Mouse (Mus musculus): ENCODE data around the gene Oas3.
"Not testable (repeated sequence)": the region's sequence is repeated elsewhere in the genome, so short reads cannot be mapped to it uniquely, and the experiment has no call there.

Oas3 gene

GRCm38 (mm10) chr5:120777478-120777877, at the start of gene Oas3:
Gene Oas3, minus strand, starts transcription at chr5:120777661.
- no peak for DNase-seq (ENCODE audit: low spot score)

DNA sequence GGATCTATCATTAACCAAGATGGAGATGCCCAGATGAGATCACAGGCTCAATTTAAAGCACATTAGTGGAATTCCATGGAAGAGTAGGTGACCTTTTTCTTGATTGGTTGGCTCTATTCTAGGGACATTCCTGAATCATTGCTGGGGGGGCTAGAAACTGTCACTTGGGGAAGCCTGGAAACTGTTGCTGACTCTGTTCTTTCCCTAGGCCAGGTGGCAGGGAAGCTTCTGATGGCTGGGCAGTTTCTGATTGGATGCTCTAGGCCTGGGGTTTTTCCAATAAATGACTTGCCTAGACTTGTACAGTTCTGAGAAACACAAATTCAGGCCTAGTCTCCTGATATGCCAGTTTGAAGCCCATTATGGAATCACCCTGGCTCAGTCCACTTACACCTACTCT, 41.5 kb upstream of the Oas3 start:
- no peak for DNase-seq (ENCODE audit: low spot score)

- peak; percentile 44 for DNase-seq (ENCODE audit: low spot score)
These were observed 38.5 kb upstream of the Oas3 start for GRCm38 (mm10) chr5:120815949-120816348.

DNA sequence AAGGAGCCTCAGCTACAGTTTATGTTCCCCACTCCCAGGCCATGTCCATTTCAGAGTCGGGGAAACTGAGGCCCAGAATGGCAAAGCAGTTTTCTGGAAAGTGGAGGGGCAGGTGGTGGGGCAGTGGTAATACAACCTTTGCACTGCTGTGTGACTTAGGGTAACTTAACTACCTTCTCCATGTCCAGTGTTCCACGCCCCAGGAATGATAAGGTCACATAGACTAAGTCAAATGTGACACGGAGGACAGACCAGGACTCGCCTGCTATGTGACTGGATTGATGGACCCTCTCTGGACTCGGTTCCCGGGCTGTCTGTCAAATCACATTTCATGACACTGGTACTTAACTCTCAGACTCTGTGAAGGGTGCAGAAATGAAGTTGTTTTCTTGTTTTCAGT, 35.6 kb upstream of the Oas3 start:
- no peak for DNase-seq (ENCODE audit: low spot score)

- DNase-seq (ENCODE audit: low spot score), result peak; percentile 92
These were observed 34.7 kb upstream of the Oas3 start, which contains the start of gene Oas1c for GRCm38 (mm10) chr5:120811951-120812819. Gene Oas1c, minus strand, starts transcription at chr5:120812514.

GRCm38 (mm10) chr5:120809171-120809570, 31.7 kb upstream of the Oas3 start:
- DNase-seq (ENCODE audit: low spot score), result no peak

DNA sequence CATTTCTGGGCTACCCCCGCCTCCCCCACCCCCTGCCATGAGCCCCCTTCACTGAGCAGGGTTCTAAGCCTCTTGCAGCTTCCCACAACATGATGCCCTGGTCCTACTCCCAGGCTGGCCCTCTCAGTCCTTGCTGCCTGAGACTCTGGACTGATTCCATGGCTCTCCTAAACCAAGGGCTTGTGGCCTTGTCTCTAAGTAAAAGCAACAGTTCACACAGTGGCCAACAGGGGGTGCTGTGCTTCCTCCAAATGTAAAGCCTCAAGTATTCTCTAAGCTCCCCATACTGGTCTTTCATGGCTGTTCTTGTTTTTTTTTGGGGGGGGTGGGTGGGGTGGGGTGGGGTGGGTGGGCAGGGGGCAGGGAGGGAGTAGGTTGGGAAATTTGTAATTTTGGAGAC, 29.0 kb upstream of the Oas3 start:
- DNase-seq (ENCODE audit: low spot score), result peak; percentile 82

GRCm38 (mm10) chr5:120803596-120803995, 26.1 kb upstream of the Oas3 start:
- DNase-seq (ENCODE audit: low spot score), result no peak

DNA sequence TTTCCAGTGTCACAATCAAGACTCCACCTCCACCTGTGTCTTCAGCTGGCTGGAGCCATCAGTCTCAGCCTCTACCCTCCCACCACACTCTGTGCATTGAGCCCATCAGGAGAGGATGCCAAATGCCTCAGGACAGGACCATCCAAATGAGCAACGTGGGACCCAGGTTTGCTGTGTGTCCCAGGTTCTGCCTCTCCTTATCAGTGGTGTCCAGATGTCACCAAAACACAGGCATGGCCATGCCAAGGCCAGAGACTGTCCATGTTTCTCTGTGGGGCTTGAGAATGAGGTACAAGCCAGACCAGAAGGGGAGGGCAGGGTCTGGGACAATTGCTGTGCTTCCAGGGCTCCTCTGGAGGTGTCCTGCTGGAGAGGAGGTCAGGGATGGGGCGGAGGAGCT, 21.5 kb upstream of the Oas3 start:
- DNase-seq (ENCODE audit: low spot score), result not testable (repeated sequence)

- DNase-seq (ENCODE audit: low spot score), result not testable (repeated sequence)
These were observed 20.7 kb upstream of the Oas3 start for GRCm38 (mm10) chr5:120798147-120798546.

- DNase-seq (ENCODE audit: low spot score), result not testable (repeated sequence)
These were observed 18.1 kb upstream of the Oas3 start, which contains the start of gene Oas1e for GRCm38 (mm10) chr5:120795480-120796034. Gene Oas1e, minus strand, starts transcription at chr5:120795530.

- peak; percentile 62 for DNase-seq (ENCODE audit: low spot score)
These were observed 15.6 kb upstream of the Oas3 start for GRCm38 (mm10) chr5:120793043-120793442.

GRCm38 (mm10) chr5:120787042-120787441, 9.6 kb upstream of the Oas3 start:
- no peak for DNase-seq (ENCODE audit: low spot score)

DNA sequence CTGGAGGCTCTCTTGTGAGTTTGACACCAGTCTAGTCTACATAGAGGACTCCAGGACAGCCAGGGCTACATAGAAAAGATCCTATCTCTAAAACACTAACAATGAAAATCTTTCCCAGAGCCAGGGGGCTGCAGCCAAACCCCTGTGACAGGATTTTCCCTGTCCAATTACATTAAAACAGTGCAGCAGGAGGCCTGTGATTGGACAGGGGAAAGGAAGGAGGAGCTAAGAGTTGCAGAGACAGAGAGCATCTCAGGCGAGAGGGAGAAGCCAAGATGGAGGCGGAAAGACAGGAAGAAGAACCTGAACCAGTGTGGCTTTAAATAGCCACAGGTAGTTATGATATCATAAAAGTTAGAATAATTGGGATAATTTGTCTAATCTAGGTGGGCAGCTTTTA, 5.0 kb upstream of the Oas3 start:
- no peak for DNase-seq (ENCODE audit: low spot score)

DNA sequence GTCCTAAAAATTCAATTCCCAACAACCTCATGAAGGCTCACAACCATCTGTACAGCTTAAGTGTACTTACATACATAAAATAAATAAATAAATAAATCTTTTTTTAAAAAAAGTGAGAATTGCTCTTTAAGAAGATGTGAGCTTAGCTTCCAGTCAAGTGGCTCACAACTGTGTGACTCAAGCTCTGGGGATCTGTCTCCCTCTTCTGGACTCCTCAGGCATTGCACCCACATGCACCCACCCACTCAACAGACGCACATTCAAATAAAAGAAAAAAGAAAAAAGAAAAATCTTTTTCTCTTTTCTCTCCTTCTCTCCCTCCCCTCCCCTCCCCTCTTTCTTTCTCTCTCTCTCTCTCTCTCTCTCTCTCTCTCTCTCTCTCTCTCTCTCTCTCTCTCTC, 4.2 kb upstream of the Oas3 start:
- DNase-seq (ENCODE audit: low spot score), result peak; percentile 5

GRCm38 (mm10) chr5:120779922-120780321, 2.5 kb upstream of the Oas3 start:
- no peak for DNase-seq (ENCODE audit: low spot score)

GRCm38 (mm10) chr5:120778941-120779340, 1.5 kb upstream of the Oas3 start:
- no peak for DNase-seq (ENCODE audit: low spot score)

- DNase-seq (ENCODE audit: low spot score), result no peak
These were observed 660 bp downstream of the Oas3 start for GRCm38 (mm10) chr5:120776801-120777200.

GRCm38 (mm10) chr5:120775287-120775985, 2.0 kb downstream of the Oas3 start:
- no peak for DNase-seq (ENCODE audit: low spot score)

- DNase-seq (ENCODE audit: low spot score), result no peak
These were observed 8.1 kb downstream of the Oas3 start for GRCm38 (mm10) chr5:120769396-120769795.

GRCm38 (mm10) chr5:120765010-120765409, 12.5 kb downstream of the Oas3 start:
- DNase-seq (ENCODE audit: low spot score), result no peak

DNA sequence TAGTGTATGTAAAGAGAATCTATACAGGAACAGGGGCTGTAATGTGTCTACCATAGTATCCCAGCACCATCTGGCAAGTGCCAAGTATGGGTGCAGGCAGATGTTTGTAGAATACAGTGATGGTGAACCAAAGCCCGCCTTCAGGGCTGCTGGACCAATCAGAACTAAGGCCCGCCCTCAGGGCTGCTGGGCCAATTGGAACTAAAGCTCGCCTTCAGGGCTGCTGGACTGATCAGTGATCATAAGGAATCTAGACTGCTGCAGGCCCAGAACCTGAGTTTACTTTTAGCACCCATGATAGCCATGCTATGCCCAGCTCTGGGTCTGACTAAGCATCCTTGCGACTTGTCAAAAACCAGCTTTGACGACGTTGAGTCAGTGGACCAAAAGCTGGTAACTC, 15.6 kb downstream of the Oas3 start:
- peak; percentile 50 for DNase-seq (ENCODE audit: low spot score)

GRCm38 (mm10) chr5:120754215-120754614, 23.2 kb downstream of the Oas3 start:
- no peak for DNase-seq (ENCODE audit: low spot score)

All from embryo, embryonic 10.5 days (tissue).